Mouse (Mus musculus): ENCODE measurements around the gene Pcolce.

The Pcolce gene

DNA sequence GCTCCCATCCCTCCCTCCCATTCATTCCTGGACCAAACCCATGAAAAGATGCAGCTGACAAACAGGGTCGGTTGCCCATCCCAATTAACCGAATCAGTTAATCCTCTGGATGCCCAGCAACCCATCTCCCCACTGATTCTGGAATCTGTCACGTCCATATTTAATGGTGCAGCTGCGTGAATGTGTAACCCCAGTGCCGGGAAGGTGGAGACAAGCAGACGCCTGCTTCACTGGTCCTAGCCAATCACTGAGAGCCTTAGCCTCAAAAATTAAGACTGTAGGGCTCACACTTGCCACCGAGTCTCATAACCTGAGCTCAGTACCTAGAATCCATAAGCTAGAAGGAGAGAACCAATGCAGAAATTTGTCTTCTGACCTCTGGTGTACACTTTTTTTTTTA is 17.7 kb downstream of the Pcolce start:
- no peak for DNase-seq (ENCODE audit: low spot score)

DNA sequence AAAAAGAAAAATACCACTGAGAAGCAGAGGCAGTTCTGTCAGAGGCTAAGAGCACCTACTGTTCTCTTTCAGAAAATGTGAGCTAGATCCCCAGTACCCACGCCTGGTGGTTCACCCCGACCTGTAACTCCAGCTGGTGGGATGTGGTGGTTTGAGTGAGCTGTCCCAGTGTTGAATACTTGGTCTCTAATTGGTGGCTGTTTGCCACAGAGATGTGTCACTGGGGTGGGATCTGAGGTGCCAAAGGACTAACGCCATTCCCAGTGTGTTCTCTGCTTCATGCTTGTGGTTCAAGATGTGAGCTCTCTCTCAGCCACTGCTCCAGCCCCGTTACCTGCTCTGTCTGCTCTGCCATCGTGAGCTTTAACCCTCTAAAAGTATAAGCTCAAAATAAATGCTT is 23.1 kb downstream of the Pcolce start:
- DNase-seq (ENCODE audit: low spot score) = no peak

DNA sequence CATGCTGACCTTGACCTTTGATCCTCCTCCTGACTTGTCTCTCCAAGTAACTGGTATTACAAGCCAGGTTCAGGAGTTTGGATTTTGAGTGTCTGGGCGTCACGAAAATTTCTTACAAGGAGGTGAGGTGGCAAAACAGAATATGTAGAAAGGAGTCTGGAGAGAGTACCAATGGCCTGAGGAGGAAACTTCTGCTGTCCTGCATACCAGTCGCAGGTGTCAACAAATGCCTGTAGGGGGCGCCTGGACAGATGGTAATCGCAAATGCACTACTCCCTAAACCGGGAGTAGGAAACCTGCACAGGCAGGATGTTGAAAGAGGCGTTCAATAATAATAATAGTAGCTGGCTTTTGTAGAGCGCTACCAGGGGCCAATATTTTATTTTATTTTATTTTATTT is 28.6 kb downstream of the Pcolce start:
- no peak for DNase-seq (ENCODE audit: low spot score)

DNA sequence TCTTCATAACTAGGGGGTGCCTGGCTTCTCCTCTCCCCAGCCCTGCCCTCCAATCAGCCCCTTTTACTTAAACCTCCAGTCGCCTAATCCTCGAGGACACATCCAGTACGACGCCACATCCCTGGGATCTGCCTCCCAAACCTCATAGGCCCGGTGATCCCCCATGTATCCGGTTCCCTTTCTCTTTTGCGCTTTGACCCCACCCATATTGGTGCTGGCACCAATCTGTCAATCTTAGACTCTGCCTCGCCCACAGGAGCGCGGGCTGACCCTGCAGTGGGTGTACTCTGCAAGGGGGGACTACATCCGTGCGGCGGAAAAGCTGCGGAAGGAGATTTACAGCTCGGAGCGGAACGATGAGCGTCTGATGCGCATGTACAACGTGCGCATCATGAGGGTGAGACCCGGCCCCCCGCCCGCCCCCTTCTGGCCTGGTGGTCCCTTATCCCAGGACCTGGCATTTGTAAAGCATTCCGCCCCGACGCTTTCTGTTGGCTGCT is 29.9 kb downstream of the Pcolce start:
- DNase-seq (ENCODE audit: low spot score) = peak; percentile 47

DNA sequence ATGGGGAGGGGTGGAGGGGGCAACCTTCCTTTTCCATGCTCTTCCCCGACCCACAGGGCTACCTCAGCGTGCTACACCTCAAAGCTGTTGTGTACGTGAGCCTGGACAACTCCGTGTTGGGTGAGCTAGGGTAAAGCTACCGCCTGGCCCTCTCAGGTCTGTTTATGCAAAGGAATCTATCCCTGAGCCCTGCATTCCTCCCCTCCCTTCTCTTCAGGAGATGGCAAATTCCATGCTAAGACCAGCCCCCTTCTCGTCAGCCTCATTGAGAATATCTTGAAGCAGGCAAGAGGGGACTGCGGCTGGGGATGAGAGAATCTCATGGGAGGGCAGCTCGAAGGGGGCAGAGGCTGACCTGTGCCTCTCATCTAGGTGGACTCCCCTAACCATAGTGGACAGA is 30.9 kb downstream of the Pcolce start:
- peak; percentile 21 for DNase-seq (ENCODE audit: low spot score)

DNA sequence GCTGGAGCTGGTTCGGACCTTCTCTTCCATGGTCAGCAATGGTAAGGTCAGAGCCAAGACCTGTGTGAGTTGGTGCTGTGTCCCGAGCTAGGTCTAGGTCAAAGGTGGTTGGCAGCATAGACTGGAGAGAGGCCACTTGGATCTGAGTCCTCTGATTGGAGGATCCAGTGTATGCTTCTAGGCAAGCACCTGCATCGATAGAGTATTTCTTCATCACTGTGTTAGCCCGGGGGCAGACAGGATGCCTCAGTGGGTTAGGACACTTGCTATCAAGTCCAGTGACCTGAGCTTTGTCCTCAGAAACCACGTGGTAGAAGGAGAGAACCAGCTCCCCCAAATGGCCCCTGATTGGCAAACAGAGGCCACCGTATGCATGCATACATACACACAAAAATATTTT is 33.3 kb downstream of the Pcolce start:
- no peak for DNase-seq (ENCODE audit: low spot score)

DNA sequence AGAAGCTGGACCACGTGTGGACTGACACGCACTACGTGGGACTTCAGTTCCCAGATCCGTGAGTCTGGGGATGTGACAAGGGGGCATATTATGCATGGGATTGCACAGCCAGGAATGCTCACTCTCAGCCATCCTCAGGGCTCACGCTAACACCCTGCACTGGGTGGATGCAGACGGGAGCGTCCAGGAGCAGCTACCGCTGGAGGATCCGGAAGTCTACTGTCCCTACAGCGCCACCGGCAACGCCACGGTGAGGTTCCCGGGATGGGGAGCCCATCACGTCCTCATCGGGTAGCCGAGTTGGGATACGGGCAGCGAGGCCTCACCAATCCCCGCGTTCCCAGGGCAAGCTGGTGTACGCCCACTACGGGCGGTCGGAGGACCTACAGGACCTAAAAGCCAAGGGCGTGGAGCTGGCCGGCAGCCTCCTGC is 39.1 kb downstream of the Pcolce start:
- DNase-seq (ENCODE audit: low spot score) = peak; percentile 9

DNA sequence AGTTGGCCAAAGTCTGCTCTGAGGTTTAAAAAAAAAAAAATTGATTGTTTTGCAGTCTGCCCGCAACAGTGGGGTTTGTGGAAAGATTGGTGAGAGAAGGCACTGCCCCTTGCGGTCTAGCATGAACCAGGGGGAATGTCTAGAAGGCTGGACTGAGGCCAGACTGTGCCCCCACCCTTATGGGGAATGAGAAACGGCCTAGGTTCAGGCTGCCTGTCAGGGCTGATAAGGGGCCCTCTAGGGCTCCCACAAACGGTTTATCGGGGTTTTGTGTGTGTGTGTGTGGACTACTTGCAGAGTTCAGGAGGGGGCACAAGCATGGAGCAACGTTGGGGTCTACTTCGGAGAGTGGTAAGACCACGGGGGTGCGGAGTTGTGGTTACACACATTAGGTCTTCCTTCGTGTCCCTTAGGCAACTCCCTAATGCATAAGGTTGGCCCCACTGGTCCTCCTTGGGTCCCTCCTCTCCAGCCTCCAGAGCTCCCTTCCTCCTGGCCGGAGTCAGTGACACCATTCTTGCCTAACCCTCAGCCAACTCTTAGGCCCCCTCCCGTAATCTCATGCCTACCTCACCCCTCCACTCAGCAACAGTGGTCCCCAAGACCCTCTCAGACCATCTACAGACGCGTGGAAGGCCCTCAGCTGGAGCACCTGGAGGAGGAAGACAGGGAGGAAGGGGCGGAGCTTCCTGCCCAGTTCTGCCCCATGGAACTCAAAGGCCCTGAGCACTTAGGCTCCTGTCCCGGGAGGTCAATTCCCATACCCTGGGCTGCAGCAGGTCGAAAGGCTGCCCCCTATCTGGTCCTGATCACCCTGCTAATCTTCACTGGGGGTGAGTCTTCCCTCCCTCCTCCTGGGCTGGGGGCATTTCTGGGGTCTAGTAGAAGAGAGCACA is 42.6 kb downstream of the Pcolce start:
- DNase-seq (ENCODE audit: low spot score) = peak; percentile 36

DNA sequence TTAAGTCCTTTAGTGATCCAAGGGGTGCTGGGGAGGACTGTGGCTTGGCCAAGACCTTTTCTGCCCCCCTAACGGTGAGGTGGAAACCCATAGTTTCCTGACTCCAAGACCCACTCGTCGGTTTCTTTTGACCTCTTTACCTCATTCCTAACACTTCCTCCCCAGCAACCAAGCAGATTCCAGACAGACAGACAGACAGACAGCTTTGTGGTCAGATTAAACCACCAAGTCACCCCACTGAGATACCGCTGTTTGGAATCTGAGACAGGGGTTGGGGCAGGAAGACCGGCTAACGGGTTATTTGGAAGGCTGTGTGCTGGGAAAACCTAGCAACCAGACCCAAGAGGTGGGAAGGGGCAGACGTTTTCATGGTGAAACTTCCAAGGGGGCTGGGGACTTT is 43.4 kb downstream of the Pcolce start:
- DNase-seq (ENCODE audit: low spot score) = no peak

DNA sequence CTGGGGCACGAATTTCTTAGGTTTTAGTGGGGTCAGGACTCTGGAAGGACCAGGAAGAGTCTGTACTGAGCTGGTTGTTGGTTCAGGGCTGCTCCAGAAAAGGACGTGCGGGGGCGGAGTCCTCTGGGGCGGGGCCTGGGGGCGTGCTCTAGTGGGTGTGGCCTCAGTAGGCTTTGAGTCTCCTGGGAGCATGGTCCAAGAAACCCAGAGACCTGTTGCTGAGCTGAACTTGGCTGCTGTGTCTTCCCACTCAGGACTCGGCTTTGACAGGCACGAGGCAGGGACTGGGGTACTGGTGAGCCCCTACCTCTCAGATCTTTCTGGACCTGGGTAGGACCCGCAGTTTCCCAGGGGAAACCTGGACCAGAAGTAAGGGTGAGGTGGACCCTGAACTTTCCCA is 43.9 kb downstream of the Pcolce start, which contains the start of gene Tfr2:
Tfr2 (plus strand) TSS at position 176 of the 400 bp plus-strand sequence.
- DNase-seq (ENCODE audit: low spot score) = peak; percentile 50

DNA sequence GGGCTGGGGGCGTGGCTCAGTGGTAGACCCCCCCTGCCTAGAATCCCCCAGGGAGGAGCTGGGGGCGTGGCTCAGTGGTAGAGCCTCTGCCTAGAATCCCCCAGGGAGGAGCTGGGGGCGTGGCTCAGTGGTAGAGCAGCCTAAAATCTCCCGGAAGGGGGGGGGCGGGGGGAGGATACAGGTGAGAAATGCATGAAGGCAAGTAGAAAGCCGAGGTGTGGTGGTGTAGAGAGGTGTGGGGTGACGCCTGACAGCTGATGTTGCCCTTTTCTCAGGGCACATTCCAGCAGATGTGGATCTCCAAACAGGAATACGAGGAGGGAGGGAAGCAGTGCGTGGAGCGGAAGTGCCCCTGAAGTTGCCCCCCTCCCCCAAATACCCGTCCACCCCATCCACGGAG is 44.6 kb downstream of the Pcolce start:
- DNase-seq (ENCODE audit: low spot score) = no peak

DNA sequence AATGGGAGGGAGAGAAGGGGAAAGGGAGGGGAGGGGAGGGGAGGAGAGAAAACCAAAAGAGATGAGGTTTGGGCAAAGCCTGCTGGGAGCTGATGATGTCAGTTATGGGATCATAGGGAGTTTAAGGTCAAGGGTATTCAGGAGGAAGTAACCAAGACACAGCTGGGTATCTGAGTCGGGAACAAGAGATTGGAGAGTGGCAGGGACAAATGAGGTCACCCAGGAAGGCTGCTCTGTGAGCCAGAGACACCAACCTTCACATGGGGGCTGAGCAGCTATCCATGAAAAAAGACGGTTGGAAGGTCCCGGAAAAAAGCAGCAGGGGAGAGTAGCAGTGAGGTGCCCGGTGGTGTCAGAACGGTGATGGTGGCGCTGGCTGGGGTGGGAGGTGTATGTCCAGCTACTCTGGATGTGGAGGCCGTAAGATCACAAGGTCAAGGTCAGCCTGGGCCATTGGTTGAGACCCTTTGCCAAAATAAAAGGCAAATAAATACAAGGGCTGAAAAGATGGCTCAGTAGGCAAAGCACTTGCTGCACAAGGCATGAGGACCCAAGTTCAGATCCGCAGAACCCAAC is 45.3 kb downstream of the Pcolce start:
- no peak for DNase-seq (ENCODE audit: low spot score)

DNA sequence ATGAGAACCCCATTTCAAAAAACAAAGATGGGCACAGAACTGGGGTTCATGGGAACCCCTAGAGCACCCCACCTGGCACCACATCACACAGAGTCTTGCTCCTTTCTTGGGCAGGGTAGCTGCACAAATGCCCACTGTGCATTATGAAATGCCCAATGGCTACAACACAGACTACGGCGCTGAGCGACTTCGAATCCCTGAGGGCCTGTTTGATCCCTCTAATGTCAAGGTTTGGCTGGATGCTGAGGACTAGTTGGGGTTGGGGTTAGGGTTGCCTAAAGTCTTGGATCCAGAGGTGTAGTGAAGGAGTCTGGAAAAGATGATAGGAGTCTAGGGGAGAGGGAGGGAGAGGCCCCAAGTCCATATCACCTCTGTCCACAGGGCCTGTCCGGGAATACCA is 47.2 kb downstream of the Pcolce start:
- no peak for DNase-seq (ENCODE audit: low spot score)

DNA sequence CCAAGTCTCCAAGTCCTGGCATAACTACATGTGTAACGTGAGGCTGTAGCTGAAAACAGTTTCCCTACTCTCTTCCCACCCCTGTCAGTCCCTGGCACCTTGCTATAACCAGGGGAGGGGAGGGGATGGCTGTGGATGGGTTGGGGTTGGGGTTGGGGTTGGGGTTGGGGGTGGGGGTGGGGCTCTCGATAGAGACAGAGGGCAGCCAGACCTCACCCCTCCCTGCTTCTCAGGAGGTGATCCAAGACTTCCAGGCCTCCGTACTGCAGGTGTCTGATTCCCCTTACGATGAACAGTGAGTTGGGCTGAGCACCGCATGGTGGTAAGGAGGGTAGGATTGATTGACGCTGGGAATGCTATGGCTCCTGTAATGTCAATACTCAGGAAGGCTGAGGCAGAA is 47.8 kb downstream of the Pcolce start:
- DNase-seq (ENCODE audit: low spot score) = no peak

DNA sequence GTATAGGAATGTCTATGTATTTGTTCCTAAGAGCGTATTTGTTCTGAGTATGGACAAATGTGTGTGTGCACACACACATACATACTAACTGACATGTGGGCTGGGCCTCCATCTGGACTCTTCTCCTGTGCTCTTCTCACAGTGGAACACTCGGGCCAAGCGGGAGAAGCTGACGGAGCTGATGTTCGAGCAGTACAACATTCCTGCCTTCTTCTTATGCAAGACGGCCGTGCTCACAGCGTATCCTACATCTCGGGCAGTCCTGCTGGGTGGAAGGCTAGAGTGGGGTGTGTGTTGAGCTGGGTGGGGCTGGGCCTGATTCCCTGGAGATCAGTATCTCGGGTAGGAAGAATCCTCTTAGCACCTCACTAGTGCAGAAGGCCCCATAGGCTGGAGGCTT is 50.6 kb downstream of the Pcolce start:
- no peak for DNase-seq (ENCODE audit: low spot score)

DNA sequence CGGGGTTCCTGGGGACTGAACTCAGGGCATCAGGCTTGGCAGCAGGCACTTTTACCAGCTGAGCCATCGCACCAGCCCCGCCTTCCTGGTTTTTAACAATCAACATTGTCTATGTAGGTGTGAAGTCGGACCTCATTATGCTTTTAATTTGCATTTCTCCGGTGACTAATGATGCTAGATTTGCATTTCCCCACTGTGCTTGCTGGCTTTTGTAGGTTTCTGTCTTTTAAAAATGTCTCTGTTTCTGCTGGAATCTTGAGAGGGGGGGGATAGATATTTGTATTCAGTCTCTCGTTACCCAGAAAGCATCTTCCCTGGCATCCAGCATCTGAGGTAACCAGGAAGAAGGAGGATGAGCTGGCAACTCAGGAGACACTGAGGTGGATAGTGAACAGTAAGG is 52.0 kb downstream of the Pcolce start:
- DNase-seq (ENCODE audit: low spot score) = no peak
